Mouse (Mus musculus) bone marrow macrophage, adult 2 months (primary cell): ENCODE data around the gene Drc3.

ENCODE experiments used
- CTCF ChIP-seq: IDR thresholded peaks from 2 replicates; pipeline ENCODE4 v1.5.1; 2012; ENCODE audit warnings: low read depth, mild to moderate bottlenecking, low read length, moderate library complexity
- POLR2A ChIP-seq: IDR thresholded peaks from 2 replicates; pipeline ENCODE4 v1.6.1; 2012; ENCODE audit warnings: mild to moderate bottlenecking, low read depth, low read length, borderline replicate concordance

GRCm38 (mm10) chr11:60412921-60413320, 59.8 kb downstream of the Drc3 start:
- TF ChIP-seq POLR2A (no peak), CTCF (no peak)
